Mouse (Mus musculus): Measurements from ENCODE around the gene Ncor2. TPM values are rescaled to one million over a fixed set of nuclear protein-coding genes. Genes with fewer than 3 reads are reported as not detected.
A peak's percentile ranks its signal among the peaks of the same experiment; 100 is the strongest.

The Ncor2 gene
- polyA plus RNA-seq, 1 experiment from 2014 or later: 23.6 TPM

GRCm38 (mm10) chr5:125141525-125141880, 37.5 kb downstream of the Ncor2 start:
- no peak overlapping the region for H3K4me3 ChIP-seq (ENCODE audit: low read depth, low read length)
- H3K27me3 ChIP-seq (ENCODE audit: control insufficient read depth, insufficient read depth, low read length): no peaks in the 10 kb centered on the region
- no peaks in the 10 kb centered on the region for H3K9me3 ChIP-seq (ENCODE audit: control insufficient read depth, low read length)
- no peak for DNase-seq (ENCODE audit: low spot score)
- peak overlapping the region; percentile 53 for H3K4me2 ChIP-seq (ENCODE audit: low read depth, severe bottlenecking)
- no peaks in the 10 kb centered on the region for H3K36me3 ChIP-seq (ENCODE audit: control insufficient read depth, insufficient read depth, low read length)
- 1% methylated on average over 7 of the region's 7 CpGs for WGBS
- peaks cover 57% of the 10 kb centered on the region for H3K4me1 ChIP-seq (ENCODE audit: control insufficient read depth, insufficient read depth, low read length)
- H3K9ac ChIP-seq (ENCODE audit: low read length): peak overlapping the region; percentile 17; the same call in 1 of the 2 replicates
- ATAC-seq (ENCODE audit: insufficient number of reproducible peaks, low FRiP score, low TSS enrichment, low read depth): peak; percentile 24; the same call in 1 of the 2 replicates
- H3K27ac ChIP-seq (replicated peaks; ENCODE audit: low read depth, low read length): peak overlapping the region; percentile 99

- Histone ChIP-seq H3K9me3 (ENCODE audit: control insufficient read depth, low read length) (no peaks in the 10 kb centered on the region), H3K4me1 (ENCODE audit: control insufficient read depth, insufficient read depth, low read length) (peaks cover 58% of the 10 kb centered on the region), H3K9ac (ENCODE audit: low read length) (peak overlapping the region; percentile 61), H3K4me2 (ENCODE audit: low read depth, severe bottlenecking) (peak overlapping the region; percentile 53), H3K27me3 (ENCODE audit: control insufficient read depth, insufficient read depth, low read length) (no peaks in the 10 kb centered on the region), H3K27ac (replicated peaks; ENCODE audit: low read depth, low read length) (peak overlapping the region; percentile 99), H3K4me3 (ENCODE audit: low read depth, low read length) (peak overlapping the region; percentile 18), H3K36me3 (ENCODE audit: control insufficient read depth, insufficient read depth, low read length) (no peaks in the 10 kb centered on the region)
- DNase-seq (ENCODE audit: low spot score) (peak; percentile 94), ATAC-seq (ENCODE audit: insufficient number of reproducible peaks, low FRiP score, low TSS enrichment, low read depth) (peak; percentile 90)
- WGBS: 15% methylated on average over 24 of the region's 27 CpGs
These were observed 38.0 kb downstream of the Ncor2 start for GRCm38 (mm10) chr5:125140832-125141524.

GRCm38 (mm10) chr5:125140151-125140699, 38.8 kb downstream of the Ncor2 start:
- Histone ChIP-seq H3K27ac (replicated peaks; ENCODE audit: low read depth, low read length) (peak overlapping the region; percentile 99), H3K9ac (ENCODE audit: low read length) (peak overlapping the region; percentile 61), H3K36me3 (ENCODE audit: control insufficient read depth, insufficient read depth, low read length) (no peaks in the 10 kb centered on the region), H3K4me3 (ENCODE audit: low read depth, low read length) (peak overlapping the region; percentile 18), H3K27me3 (ENCODE audit: control insufficient read depth, insufficient read depth, low read length) (no peaks in the 10 kb centered on the region), H3K4me2 (ENCODE audit: low read depth, severe bottlenecking) (peak overlapping the region; percentile 41), H3K9me3 (ENCODE audit: control insufficient read depth, low read length) (no peaks in the 10 kb centered on the region), H3K4me1 (ENCODE audit: control insufficient read depth, insufficient read depth, low read length) (peaks cover 56% of the 10 kb centered on the region)
- WGBS: 76% methylated on average over 19 of the region's 19 CpGs
- ATAC-seq (ENCODE audit: insufficient number of reproducible peaks, low FRiP score, low TSS enrichment, low read depth) (no peak), DNase-seq (ENCODE audit: low spot score) (no peak)

GRCm38 (mm10) chr5:125139669-125140068, 39.4 kb downstream of the Ncor2 start:
- H3K27ac ChIP-seq (replicated peaks; ENCODE audit: low read depth, low read length): peak overlapping the region; percentile 99; the same call in 1 of the 2 replicates
- ATAC-seq (ENCODE audit: insufficient number of reproducible peaks, low FRiP score, low TSS enrichment, low read depth): no peak
- DNase-seq (ENCODE audit: low spot score): no peak
- no peaks in the 10 kb centered on the region for H3K36me3 ChIP-seq (ENCODE audit: control insufficient read depth, insufficient read depth, low read length)
- WGBS: 94% methylated on average over 5 of the region's 5 CpGs
- no peaks in the 10 kb centered on the region for H3K9me3 ChIP-seq (ENCODE audit: control insufficient read depth, low read length)
- H3K4me3 ChIP-seq (ENCODE audit: low read depth, low read length): no peak overlapping the region
- peaks cover 62% of the 10 kb centered on the region for H3K4me1 ChIP-seq (ENCODE audit: control insufficient read depth, insufficient read depth, low read length)
- no peaks in the 10 kb centered on the region for H3K27me3 ChIP-seq (ENCODE audit: control insufficient read depth, insufficient read depth, low read length)
- no peak overlapping the region; the same call in 1 of the 2 replicates for H3K4me2 ChIP-seq (ENCODE audit: low read depth, severe bottlenecking)
- H3K9ac ChIP-seq (ENCODE audit: low read length): no peak overlapping the region; the same call in 1 of the 2 replicates

DNA sequence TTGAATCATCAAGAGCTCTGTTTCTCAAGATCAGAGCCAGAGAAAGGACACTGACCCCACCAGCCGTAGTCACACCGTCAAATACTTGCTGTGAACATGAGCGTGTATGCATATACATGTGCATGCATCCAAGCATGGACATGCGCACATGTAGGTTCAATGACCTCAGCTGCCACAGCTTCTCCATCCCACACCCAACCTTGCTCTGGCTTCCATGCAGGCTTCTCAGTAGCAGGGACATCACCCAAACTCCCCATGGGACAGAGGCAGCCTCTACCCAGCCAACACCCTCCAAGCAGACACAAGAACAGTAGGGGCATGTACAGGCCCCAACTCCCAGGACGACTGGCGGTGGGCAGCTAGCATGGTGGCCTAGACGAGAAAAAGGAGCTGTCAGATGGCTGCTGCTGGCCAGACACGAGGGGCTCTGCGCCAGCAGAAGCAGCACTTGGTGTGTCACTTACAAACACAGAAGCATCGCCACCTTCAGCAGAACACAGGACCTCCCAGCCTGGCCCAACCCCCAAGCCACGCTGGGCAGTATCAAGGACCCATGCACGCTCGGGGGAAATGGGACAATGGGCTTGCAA, 40.1 kb downstream of the Ncor2 start:
- no peak overlapping the region for H3K4me3 ChIP-seq (ENCODE audit: low read depth, low read length)
- H3K9ac ChIP-seq (ENCODE audit: low read length): no peak overlapping the region
- no peaks in the 10 kb centered on the region for H3K36me3 ChIP-seq (ENCODE audit: control insufficient read depth, insufficient read depth, low read length)
- peaks cover 69% of the 10 kb centered on the region for H3K4me1 ChIP-seq (ENCODE audit: control insufficient read depth, insufficient read depth, low read length)
- no peak overlapping the region for H3K27ac ChIP-seq (replicated peaks; ENCODE audit: low read depth, low read length)
- no peak overlapping the region for H3K4me2 ChIP-seq (ENCODE audit: low read depth, severe bottlenecking)
- ATAC-seq (ENCODE audit: insufficient number of reproducible peaks, low FRiP score, low TSS enrichment, low read depth): no peak
- WGBS: 92% methylated on average over 13 of the region's 13 CpGs
- H3K27me3 ChIP-seq (ENCODE audit: control insufficient read depth, insufficient read depth, low read length): no peaks in the 10 kb centered on the region
- no peak for DNase-seq (ENCODE audit: low spot score)
- H3K9me3 ChIP-seq (ENCODE audit: control insufficient read depth, low read length): no peaks in the 10 kb centered on the region

DNA sequence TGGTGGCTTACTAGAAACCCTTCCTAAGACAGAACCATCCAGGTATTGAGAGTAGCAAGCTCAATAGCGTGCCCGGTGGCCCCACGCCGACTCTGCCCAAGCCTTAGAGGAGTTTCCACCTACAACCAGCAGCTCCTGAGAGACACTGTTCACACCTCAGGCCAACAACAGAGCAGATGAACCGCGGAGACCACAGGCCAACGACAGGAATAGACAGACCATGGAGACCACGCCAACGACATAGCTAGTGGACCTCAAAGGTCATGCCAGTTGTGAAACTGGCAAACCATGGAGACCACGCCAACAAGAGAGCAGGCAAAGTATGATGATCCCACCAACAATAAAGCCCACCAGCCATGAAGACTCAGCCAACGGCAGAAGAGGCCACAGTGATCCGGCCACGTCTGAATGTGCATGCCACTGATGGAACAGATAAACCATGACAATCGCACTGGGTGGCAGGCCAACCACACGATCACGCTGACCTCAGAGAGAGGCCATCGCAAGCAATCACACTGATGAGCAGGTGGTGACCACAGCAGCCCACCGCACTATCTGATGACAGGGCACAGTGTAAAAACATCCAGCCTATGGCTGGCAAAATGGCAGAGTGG, 41.2 kb downstream of the Ncor2 start:
- Histone ChIP-seq H3K9ac (ENCODE audit: low read length) (no peak overlapping the region), H3K4me2 (ENCODE audit: low read depth, severe bottlenecking) (no peak overlapping the region), H3K9me3 (ENCODE audit: control insufficient read depth, low read length) (no peaks in the 10 kb centered on the region), H3K36me3 (ENCODE audit: control insufficient read depth, insufficient read depth, low read length) (no peaks in the 10 kb centered on the region), H3K4me1 (ENCODE audit: control insufficient read depth, insufficient read depth, low read length) (peaks cover 66% of the 10 kb centered on the region), H3K27me3 (ENCODE audit: control insufficient read depth, insufficient read depth, low read length) (no peaks in the 10 kb centered on the region), H3K4me3 (ENCODE audit: low read depth, low read length) (no peak overlapping the region), H3K27ac (replicated peaks; ENCODE audit: low read depth, low read length) (no peak overlapping the region)
- WGBS: 91% methylated on average over 18 of the region's 18 CpGs
- ATAC-seq (ENCODE audit: insufficient number of reproducible peaks, low FRiP score, low TSS enrichment, low read depth) (no peak), DNase-seq (ENCODE audit: low spot score) (no peak)

- ATAC-seq (ENCODE audit: insufficient number of reproducible peaks, low FRiP score, low TSS enrichment, low read depth): no peak
- H3K27ac ChIP-seq (replicated peaks; ENCODE audit: low read depth, low read length): no peak overlapping the region
- DNase-seq (ENCODE audit: low spot score): no peak
- peaks cover 65% of the 10 kb centered on the region for H3K4me1 ChIP-seq (ENCODE audit: control insufficient read depth, insufficient read depth, low read length)
- WGBS: 51% methylated on average over 14 of the region's 14 CpGs
- H3K27me3 ChIP-seq (ENCODE audit: control insufficient read depth, insufficient read depth, low read length): no peaks in the 10 kb centered on the region
- no peaks in the 10 kb centered on the region for H3K9me3 ChIP-seq (ENCODE audit: control insufficient read depth, low read length)
- no peaks in the 10 kb centered on the region for H3K36me3 ChIP-seq (ENCODE audit: control insufficient read depth, insufficient read depth, low read length)
- no peak overlapping the region for H3K4me2 ChIP-seq (ENCODE audit: low read depth, severe bottlenecking)
- H3K9ac ChIP-seq (ENCODE audit: low read length): no peak overlapping the region
- no peak overlapping the region for H3K4me3 ChIP-seq (ENCODE audit: low read depth, low read length)
These were observed 41.9 kb downstream of the Ncor2 start for GRCm38 (mm10) chr5:125136996-125137671.
